Mouse (Mus musculus) colon, adult 2 months (tissue): ENCODE results near the gene Ly9. TPM values are rescaled to one million over a fixed set of nuclear protein-coding genes. Genes with fewer than 3 reads are reported as not detected.

Experiments
- polyA plus RNA-seq: library from polyadenylated mRNA; depleted of rRNA; stranded (reverse); fragments of >200 nt; gene quantifications from 2 replicates; pipeline ENCODE4 v1.2.3, GENCODE M21; 2012; rRNA removed

Gene Ly9
- 0.43 and 1.1 TPM in 2 replicates for polyA plus RNA-seq

DNA sequence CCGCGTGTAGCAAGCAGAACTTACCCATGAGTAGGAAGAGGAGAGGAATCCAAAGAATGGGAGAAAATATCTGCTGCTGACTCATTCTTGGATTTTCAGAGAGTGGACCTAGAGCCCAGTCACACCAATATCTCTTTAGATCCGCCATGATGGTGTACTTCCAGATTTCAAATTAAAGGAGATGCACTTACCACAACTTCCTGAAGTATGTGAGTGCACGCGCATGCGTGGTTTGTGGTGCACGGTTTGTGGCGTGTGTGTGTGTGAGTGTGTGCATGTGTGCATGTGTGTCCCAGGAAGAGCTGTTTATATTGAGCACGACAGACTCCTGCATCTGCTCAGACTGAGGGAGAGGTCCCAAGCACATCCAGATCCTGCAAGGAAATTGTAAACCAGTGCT, at the start of gene Ly9:
Gene Ly9, minus strand, starts transcription at position 235 of the 400 bp plus-strand sequence.

DNA sequence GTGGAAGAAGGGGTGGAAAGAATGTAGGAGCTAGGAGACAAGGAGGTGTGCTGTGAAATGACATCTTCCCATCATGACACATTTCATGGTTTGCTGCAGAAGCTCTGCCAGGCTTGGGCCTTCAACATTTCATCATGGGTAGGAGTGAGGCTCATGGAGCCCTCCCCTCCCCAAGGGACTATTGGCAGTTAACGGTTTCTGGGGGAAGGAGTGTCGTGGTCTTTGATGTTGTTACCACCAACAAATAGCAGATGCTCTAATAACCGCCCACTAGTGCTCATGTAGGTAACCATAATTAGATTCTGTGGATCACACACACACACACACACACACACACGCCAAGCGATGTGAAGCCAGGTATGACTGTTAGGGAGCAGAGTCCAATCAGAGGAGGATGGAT, 45.5 kb upstream of the Ly9 start, which contains the start of gene Slamf7:
Gene Slamf7, minus strand, starts transcription at position 302 of the 400 bp plus-strand sequence.

GRCm38 (mm10) chr1:171558898-171559297, 48.3 kb downstream of the Ly9 start, which contains the start of gene Cd244a:
Gene Cd244a, plus strand, starts transcription at chr1:171559193.

Other genes with a start within 250 kb of the Ly9 start
- gene Klhdc9, start 246.6 kb downstream of the Ly9 start, polyA plus RNA-seq: 1.0 and 2.1 TPM in 2 replicates
- gene Nectin4, start 237.3 kb downstream of the Ly9 start, polyA plus RNA-seq: 2.6 and 3.2 TPM in 2 replicates
- 3.7 and 4.7 TPM in 2 replicates for gene Arhgap30, start 218.5 kb downstream of the Ly9 start, polyA plus RNA-seq
- gene Usf1, start 196.1 kb downstream of the Ly9 start, polyA plus RNA-seq: 85.2 and 90.3 TPM in 2 replicates
- gene Tstd1, start 188.5 kb downstream of the Ly9 start, polyA plus RNA-seq: 463 and 469 TPM in 2 replicates
- 108 and 134 TPM in 2 replicates for gene F11r, start 169.9 kb downstream of the Ly9 start, polyA plus RNA-seq
- gene Alyref2, start 103.9 kb downstream of the Ly9 start, polyA plus RNA-seq: 5.3 and 5.4 TPM in 2 replicates
- 1.2 and 6.0 TPM in 2 replicates for gene Itln1, start 72.1 kb downstream of the Ly9 start, polyA plus RNA-seq
- 0.22 and 0.23 TPM in 2 replicates for gene Cd244a, start 48.2 kb downstream of the Ly9 start, polyA plus RNA-seq
- 1.4 TPM in 2 replicates for gene Slamf7, start 45.6 kb upstream of the Ly9 start, polyA plus RNA-seq
- 1.6 and 2.7 TPM in 2 replicates for gene Cd48, start 74.6 kb upstream of the Ly9 start, polyA plus RNA-seq
- gene Slamf1, start 159.7 kb upstream of the Ly9 start, polyA plus RNA-seq: 0.07 and 0.08 TPM in 2 replicates
- 0.44 and 0.59 TPM in 2 replicates for gene Cd84, start 232.3 kb upstream of the Ly9 start, polyA plus RNA-seq